Mouse (Mus musculus) ovary, postnatal 10 days (tissue): ENCODE measurements around the gene Zfp667.
"Not testable (repeated sequence)": the region's sequence is repeated elsewhere in the genome, so short reads cannot be mapped to it uniquely, and the experiment has no call there.

Experiments
- DNase-seq: peaks from one replicate; pipeline ENCODE4 v3.0.0; 2022; ENCODE audit warnings: low spot score

Zfp667 gene

DNA sequence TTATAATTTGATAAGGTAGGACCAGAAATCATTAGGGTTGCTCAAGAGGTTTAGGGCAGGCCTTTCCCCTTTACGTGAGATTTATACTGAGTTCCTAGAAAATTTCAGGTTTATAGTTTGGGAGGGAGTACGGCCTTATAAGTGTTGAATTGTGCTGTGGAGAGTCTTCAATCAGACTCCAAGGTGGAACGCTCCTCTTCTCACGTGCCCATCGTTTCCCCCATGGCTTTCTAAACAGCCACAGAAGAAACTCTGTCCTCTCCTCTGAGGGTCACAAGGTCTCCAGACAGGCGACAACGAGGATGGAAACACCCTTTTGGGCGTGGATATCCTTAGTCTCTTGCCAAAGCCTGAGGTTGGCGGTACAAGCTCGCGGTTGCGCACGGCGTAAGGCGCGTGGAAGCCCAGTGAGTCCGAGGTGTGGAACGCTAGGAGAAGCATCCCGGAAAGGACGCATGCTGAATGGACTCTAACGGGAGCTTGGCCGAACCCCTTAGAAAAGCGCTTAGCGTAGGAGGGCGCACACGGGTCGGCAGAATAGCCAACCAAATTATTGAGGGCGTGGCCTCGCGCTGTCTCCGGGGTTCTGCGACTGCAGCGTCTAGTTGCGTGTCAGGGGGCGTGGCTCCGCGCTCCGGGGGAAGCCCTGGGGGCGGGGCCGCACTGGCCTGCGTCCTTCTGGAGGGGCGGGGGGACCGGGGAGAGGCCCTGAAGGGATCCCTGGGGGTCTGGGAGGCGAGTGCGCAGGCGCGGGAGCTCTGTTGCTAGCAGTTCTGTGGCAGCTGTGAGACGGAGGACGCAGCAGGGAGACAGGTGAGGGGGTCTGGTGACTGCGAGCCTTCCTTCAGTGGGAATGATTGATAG is at the start of gene Zfp667:
TSS of gene Zfp667 (plus strand) at position 738 of the 864 bp plus-strand sequence.
- peak; percentile 84 for DNase-seq

DNA sequence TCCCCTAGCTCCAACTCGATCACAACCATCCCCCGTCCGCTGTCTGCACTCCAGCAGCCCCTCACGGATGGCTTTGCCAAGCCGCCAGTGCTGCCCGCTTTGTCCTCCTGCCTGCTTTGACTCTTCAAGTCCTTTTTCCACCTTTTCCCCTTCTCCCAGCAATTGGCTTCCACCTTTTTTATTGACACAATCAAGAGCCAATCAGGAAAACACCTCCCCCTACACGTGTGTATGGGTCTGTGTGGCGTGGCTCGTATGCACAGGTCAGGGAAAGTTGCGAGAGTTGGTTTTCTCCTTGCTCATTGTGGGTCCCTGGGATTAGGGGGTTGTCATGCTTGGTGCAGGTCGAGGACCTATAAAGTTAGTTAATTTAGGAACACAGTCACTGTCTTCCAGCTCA is 46.6 kb upstream of the Zfp667 start:
- no peak for DNase-seq

DNA sequence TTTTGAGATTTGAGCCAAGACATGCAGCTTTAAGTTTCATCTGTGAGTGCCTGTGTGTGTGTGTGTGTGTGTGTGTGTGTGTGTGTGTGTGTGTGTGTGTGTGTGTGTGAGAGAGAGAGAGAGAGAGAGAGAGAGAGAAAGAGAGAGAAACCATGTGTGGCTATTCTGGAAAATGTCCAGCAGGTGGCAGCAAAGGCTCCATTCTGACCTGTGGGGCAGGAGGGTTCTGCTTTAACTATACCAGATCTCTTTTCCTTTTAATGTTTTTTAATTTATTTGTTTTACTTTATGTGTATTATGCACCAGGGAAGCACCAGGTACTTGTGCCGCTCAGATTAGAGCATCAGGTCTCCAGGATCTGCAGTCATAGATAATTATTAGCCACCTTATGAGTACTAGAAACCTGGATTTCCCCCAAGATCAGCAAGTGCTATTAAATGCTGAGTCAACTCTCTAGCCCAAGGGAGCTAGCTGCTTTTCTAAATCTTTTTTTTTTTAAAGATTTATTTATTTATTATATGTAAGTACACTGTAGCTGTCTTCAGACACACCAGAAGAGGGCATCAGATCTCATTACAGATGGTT is 45.4 kb upstream of the Zfp667 start:
- DNase-seq, result not testable (repeated sequence)

DNA sequence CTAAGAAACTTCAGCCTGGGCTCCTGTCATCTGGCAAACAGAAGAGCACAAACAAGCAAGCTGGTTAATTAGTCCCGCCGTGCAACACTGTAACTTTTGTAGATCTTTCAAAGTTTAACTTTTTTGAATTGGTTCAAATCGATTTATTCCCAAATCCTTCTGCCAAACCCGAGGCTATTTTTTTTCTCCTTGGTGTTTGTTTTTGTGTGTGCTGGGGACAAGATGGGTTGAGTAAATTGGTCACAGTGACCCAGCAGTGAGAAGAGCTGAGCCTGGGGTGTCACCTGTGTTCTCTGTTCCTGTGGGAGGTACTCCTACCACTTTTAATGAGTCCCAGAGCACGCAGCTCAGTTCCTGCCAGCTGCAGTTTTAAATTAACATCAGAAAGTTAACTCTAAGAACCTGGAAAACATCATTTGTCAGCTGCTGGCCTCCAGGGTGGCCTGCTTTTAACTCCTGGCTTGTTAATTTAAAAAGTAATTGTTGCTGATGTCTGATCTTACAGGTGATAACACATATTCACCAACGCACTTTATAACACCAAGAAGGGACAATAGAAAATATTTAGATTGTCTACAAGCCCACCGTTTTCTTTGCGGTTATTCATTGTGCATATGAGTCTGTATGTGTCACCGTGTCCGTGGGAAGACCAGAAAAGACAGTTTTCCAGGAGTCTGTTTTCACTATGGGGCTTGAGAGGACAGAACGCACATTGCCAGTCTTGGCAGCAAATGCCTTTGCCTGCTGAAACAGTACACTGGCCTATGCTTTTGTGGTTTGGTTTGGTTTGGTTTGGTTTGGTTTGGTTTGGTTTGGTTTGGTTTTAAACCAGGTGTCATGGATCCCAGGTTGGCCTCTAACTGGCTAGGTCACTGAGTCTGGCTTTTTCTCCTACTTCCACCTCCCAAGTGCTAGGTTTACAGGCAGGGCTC is 41.8 kb upstream of the Zfp667 start:
- DNase-seq, result no peak

DNA sequence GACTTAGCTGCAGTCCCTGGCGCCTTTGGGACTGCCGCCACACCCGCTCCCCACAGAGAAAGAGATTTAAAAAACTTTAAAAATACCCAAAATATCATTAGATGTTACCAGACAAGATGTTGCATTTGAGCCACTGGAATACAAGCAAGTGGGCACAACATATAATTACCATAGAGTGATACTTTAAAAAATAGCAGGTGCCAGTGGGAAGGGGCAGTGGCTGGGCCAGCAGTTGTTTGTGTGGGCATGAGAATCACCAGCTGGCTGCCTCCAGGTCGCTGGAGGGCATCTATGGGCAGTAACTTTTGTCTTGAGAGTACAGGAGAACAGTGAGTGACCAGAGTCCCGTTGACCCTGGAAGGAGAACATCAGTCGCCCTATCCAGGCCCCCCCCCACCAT is 34.0 kb upstream of the Zfp667 start, which contains the start of gene Epp13:
TSS of gene Epp13 (plus strand) at position 301 of the 400 bp plus-strand sequence.
- DNase-seq, result no peak

DNA sequence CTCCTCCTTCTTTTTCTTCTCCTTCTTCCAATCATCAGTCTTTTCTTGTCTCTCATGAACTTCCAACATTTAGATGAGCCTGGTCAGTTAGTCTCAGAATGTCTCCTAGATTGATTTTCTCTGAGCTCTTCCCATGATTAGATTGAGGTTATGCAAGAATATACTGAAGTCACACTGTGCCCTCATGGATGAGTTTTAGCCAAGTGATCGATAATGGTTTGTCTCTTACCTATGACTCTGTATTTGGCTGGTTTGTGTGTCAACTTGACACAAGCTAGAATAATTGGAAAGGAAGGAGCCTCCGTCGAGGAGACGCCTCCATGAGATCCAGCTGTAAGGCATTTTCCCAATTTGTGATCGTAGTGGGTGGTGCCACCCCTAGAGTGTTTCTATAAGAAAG is 31.9 kb upstream of the Zfp667 start:
- DNase-seq, result no peak

DNA sequence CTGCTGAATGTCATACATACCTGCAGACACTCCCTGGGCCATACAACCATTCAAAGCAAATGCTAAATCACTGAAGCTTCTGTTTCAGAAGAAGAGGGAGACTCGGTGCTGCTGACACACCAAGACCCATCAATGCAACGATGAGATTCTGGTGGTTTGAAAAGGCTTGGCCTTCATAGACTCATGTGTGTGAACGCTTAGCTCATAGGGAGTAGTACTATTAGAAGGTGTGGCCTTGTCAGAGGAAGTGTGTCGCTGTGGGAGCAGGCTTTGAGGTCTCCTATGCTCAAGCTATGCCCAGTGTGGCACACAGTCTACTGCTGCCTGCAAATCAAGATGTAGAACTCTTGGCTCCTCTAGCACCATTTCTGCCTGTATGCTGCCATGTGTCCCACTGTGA is 29.0 kb upstream of the Zfp667 start:
- no peak for DNase-seq

DNA sequence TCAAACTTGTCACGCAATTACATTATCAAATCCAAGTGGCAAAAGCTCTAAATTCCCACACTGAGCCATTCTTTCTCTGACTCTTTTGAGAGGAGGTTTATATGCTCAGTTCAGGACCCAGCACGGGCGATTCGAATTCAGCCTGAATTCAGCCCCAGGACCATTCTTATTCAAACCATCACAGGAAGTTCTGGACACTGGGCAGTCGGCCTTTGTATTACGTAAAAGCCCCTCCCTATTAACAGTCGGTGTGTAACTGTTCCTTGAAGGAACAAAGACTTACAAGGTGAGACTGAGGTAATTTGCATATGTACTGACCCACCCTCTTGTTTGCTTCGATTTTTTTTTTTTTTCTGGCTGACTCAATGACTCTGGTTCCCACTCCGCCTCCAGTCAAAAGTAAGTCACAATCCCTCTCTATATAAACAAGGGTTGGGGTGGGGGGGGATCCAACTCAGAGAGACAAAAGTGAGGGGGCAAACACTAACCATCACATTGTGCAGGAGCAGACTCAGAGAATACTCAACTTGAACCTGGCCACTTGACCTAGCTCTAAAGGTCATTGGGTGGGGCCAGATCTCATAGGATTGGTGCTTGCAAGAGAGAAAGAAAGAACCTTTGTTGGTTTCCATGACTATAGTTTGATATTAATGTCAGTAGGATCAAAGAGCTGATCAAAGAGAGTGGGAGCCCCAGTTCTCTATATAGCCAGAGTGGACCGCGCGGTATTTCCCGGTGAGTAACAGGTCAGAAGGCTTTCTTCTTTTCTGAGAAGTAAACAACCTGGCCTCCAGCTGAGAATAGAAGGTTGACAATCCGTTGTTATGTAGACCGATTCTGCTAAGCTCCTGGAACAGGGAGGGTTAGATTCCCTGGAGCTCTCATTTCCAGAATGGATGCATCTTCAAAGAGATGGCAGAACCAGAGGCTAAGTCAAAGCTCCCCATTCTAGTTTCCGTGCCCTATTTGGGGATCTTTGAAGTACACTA is 27.9 kb upstream of the Zfp667 start:
- DNase-seq, result no peak

DNA sequence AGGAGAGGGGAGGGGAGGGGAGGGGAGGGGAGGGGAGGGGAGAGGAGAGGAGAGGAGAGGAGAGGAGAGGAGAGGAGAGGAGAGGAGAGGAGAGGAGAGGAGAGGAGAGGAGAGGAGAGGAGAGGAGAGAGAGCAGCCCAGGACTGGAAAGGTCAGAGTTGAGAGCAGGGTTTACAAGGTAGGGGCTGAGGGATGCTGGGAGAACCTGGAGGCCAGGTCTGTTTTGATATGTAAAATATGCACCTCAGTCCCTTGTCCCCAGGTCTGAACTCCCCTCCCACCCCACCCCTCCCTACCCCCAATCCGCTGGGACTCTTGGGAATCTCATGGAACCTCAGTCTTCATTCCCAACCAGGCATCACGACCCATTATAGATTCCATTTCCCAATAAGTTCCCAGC is 26.4 kb upstream of the Zfp667 start:
- not testable (repeated sequence) for DNase-seq

DNA sequence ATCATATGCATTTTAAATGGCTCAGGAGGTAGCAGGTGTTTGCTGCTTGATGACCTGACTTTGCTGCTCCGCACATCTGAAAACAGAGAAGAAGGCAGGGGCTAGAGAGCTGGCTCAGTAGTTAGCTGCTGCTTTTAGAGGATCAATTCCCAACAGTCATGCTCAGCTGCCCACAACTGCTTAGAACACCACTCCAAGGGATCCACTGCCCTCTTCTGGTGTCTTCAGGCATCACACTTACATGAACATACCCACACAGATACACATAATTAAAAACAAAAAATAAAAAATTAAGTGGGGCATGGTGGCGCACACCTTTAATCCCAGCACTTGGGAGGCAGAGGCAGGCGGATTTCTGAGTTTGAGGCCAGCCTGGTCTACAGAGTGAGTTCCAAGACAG is 24.3 kb upstream of the Zfp667 start:
- no peak for DNase-seq

DNA sequence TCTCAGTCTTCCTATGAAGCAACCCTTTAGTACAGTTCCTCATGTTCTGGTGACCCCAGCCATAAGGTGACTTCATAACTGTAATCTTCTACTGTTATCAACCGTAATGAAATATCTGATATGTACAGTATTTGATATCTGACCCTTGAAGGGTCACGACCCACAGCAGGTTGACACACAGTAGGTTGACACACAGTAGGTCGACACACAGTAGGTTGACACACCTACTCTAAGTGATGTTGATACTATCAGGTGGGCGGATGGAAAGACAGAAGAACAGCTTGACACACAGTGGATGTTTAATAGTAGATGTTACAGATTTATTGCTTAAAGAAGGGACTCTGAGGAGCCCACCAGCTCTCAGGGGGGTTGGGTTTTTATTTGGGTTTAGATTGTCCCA is 23.4 kb upstream of the Zfp667 start:
- no peak for DNase-seq

DNA sequence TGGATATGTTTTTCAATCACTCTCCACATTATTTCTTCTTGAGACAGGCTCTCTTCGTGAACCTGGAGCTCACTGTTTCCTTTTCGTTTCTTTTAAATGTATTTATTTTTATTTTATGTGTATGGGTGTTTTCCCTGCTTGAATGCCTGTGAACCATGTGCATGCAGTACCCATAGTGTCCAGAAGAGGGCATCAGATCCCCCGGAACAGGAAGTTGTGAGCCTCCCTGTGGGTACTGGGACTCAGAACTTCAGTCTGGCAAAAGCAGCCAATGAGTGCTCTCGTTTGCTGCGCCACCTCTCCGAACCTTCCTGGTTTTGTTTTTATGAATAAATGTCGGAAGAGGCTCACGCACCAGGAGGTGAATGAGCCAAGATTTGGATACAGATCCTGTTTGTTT is 20.7 kb upstream of the Zfp667 start:
- no peak for DNase-seq

DNA sequence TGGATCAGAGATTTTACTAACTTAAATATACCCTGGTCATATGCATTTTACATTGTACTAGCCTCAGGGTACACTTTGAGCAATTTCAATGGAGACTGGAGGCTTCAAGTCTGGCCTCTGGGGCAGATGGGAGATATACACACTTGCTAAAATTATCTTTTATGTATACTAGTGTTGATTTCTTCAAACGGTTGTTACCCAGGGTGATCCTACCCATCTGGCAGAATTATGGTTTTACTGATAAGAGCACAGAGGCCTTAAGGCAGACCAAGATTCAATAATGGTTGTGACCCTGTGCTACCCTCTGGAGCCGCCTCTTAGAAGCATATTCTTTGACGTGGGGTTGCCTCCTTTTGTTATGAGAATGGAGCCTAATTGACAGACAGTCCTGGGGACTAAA is 8.5 kb upstream of the Zfp667 start:
- DNase-seq, result no peak

DNA sequence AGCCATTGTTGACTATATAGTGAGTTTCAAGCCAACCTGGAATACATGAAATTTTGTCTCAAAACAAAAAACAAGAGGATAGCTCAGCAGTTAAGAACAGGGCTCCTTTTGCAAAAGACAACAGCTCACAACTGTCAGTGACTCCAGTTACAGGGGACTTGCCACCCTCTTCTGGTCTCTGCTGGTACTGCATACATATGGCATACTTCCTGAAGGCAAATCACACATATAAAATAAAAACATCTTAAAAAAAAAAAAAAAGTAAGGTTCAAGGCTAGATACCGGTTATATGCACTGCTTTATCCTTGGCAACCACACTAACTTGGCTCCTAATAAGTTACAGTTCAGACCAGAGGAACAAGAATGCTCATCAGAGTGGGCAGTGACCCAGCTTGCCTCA is 3.6 kb upstream of the Zfp667 start:
- peak; percentile 19 for DNase-seq

DNA sequence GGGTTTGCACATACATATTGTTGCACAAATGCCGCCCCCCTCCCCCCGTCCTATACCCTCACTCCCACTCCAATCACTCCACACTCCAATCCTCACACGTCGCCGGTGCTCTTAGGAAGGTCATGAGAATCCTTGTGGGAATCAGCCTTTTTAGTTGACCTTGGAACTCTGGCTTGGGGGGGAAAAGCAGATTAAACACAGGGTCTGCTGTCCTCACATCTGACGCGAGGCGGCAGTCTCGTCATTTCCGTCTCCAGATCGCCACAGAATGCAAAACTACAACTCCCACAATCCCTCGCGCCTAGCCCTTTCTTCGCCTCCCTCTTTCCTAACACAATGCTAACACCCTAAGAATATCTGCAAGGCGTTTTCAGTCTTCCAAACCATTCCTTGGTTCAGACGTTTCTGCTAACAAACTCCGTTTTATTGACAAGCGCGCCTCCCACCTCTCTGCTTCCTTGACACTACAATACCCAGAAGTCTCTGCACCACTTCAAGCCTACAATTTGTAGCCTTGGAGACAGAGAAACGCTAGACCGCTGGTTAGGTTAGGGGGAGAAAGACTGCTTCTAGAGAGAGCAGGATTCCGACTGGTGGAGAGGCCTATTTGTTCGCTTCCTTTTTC is 2.8 kb upstream of the Zfp667 start:
- peak; percentile 62 for DNase-seq

DNA sequence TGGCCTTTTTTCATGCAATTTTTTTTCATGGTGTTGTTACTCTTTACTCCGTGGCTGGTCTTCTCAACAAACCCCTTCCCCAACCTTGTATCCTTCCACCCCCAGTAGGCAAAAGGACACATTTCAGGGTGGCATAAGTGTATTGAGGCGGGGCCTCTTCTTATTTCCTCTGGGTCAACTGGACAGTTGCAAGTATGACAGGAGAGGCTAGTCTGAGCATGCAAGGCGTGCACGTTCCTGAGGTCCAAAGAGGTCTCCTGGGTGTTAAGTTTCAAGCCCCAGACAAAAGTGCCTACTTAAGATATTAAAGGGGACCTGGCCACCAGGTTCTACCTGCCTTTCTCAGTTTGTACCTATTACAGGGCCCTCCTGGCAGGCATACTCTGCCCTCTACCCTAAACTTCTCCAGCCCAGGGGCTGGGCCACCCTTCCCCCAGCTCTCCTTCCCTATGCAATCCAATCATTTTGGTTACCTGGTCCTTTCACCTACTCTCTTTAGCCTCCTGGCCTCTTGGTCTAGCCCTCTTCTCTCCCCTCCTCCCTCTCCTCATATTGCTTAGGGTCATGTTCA is 1.9 kb upstream of the Zfp667 start:
- no peak for DNase-seq

DNA sequence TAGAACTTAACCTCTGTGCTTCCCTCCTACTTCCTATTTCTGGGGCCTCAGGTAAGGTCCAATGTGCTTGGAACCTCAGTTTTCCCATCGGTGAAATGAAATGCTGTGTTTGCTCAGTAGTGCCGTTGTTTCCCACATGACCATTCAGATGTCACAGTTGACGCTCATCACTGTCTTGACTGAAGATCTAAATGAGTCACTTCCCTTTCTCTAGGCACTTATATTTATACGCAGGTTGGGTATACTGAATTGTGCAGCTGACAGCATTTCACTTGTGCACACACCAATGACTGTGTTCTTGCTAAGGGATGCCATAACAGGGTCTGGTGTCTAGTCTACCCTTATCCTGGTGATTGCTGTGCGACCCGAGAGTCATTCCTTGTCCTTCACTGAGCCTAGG is 1.0 kb upstream of the Zfp667 start:
- no peak for DNase-seq

DNA sequence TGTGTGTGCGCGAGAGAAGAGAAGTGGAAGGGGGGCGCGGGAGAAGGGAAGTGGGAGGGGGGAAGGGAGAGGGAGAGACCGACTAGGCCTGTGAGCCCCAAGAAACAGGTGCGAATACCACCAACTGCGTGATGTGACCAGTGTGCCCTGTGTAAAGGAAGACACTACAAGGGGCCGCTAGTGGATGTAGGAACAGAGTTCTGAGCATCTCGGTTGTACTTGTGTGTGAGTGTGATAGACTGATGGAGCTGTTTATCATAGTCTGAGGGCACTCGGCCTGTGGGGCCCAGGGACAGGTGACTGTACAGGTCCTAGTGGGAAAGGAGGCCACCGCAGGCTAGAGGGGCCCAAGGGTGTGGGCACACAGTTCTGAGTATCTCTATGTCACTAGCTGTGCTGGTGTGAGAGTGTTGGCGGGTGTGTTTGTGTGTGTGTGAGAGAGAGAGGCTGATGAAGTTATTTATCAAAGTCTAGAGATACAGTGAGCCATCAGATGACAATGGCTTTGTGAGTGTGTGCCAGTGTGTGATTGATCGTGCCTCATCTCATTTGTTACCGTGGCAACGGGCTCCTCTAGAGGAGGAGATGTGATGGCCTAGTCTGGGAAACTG is 647 bp downstream of the Zfp667 start:
- no peak for DNase-seq

DNA sequence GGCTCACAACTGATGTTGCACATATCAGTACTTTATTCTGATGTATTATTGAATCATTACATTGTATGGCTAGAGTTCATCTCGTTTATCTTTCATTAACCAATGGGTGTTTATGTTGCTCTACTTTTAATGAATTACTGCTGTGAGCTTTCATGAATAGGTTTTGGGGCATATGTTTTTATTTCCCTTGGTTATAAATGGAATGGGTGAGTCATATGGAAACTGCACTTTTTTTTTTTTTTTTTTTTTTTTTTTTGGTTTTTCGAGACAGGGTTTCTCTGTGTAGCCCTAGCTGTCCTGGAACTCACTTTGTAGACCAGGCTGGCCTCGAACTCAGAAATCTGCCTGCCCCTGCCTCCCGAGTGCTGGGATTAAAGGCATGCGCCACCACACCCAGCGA is 4.7 kb downstream of the Zfp667 start:
- DNase-seq, result not testable (repeated sequence)

DNA sequence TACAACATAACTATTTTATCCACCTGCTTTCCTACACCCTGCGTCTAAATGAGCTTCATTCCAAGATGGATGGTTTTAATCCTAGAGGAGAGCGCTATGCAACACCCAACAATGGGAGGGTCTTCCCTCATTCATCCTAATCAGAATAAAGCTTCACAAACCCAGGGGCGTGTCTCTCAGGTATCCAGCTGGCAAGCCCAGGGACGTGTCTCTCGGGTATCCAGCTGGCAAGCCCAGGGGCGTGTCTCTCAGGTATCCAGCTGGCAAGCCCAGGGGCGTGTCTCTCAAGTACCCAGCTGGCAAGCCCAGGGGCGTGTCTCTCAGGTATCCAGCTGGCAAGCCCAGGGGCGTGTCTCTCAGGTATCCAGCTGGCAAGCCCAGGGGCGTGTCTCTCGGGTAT is 14.4 kb downstream of the Zfp667 start:
- DNase-seq, result not testable (repeated sequence)
